8 mouse cellular contexts compared by ENCODE assay signal in genomic region chr14:60176891-60177613, GRCm38 (mm10). TPM values are rescaled to one million over a fixed set of nuclear protein-coding genes. Genes with fewer than 3 reads are reported as not detected.
DNase-seq lines count a peak whose midpoint lies in the region; ATAC-seq and TF ChIP-seq lines count a peak whose summit lies in the region.

No protein-coding gene starts in this region.

- H3K4me1 ChIP-seq in limb, embryonic 10.5 days = peaks cover 20% of the 10 kb centered on the region
- peaks cover 19% of the 10 kb centered on the region for H3K4me1 ChIP-seq in midbrain, embryonic 12.5 days
- H3K4me1 ChIP-seq in stomach, embryonic 15.5 days = no peaks in the 10 kb centered on the region

- no peak for TF ChIP-seq CTCF in gastrocnemius, adult 2 months (IDR thresholded peaks at IDR 0.05)

- WGBS in limb, embryonic 10.5 days = under 1% methylated on average over 84 of the region's 84 CpGs
- 1% methylated on average over 63 of the region's 84 CpGs for WGBS in midbrain, embryonic 12.5 days
- under 1% methylated on average over 80 of the region's 84 CpGs for WGBS in stomach, embryonic 15.5 days

- H3K27ac ChIP-seq in gastrocnemius, adult 2 months = no peak overlapping the region
- H3K27ac ChIP-seq in limb, embryonic 10.5 days = peak overlapping the region; percentile 76
- peak overlapping the region; percentile 43 for H3K27ac ChIP-seq in midbrain, embryonic 12.5 days (replicated peaks)
- H3K27ac ChIP-seq in stomach, embryonic 15.5 days = peak overlapping the region; percentile 76

- no peaks in the 10 kb centered on the region for H3K36me3 ChIP-seq in limb, embryonic 10.5 days
- no peaks in the 10 kb centered on the region for H3K36me3 ChIP-seq in midbrain, embryonic 12.5 days
- H3K36me3 ChIP-seq in stomach, embryonic 15.5 days = no peaks in the 10 kb centered on the region

- DNase-seq in gastrocnemius, adult 2 months = peak; percentile 52
- DNase-seq in gastrocnemius, adult 18-20 months (ENCODE audit: low spot score) = no peak
- peak; percentile 46 to 55 for DNase-seq in cerebellum, postnatal 4 days (ENCODE audit: low spot score in 2 of 2)
- peak; percentile 8 to 19 for DNase-seq in gastrocnemius, postnatal 36 days
- DNase-seq in kidney, adult 8-10 months = peak; percentile 4 to 15
- DNase-seq in limb, embryonic 10.5 days (ENCODE audit: low spot score) = peak; percentile 58

- H3K9ac ChIP-seq in midbrain, embryonic 12.5 days (replicated peaks) = peak overlapping the region; percentile 74
- peak overlapping the region; percentile 27 for H3K9ac ChIP-seq in stomach, embryonic 15.5 days

- intact Hi-C loops in gastrocnemius, adult 2 months (cut with DNase I) = no loop called here
- intact Hi-C loops in gastrocnemius, postnatal 36 days (cut with DNase I) = no loop called here

- H3K4me3 ChIP-seq in gastrocnemius, adult 2 months = peak overlapping the region; percentile 75
- peak overlapping the region; percentile 78 for H3K4me3 ChIP-seq in limb, embryonic 10.5 days
- peak overlapping the region; percentile 76 for H3K4me3 ChIP-seq in midbrain, embryonic 12.5 days
- H3K4me3 ChIP-seq in stomach, embryonic 15.5 days (replicated peaks) = peak overlapping the region; percentile 64

- H3K4me2 ChIP-seq in midbrain, embryonic 12.5 days (replicated peaks) = peak overlapping the region; percentile 99
- H3K4me2 ChIP-seq in stomach, embryonic 15.5 days = peak overlapping the region; percentile 91

- peak; percentile 84 for ATAC-seq in midbrain, embryonic 12.5 days (ENCODE audit: low FRiP score, low read depth)
- ATAC-seq in stomach, embryonic 15.5 days (ENCODE audit: insufficient read depth, low FRiP score, low read depth) = peak; percentile 73

- H3K27me3 ChIP-seq in limb, embryonic 10.5 days (ENCODE audit: low read depth, poor library complexity, severe bottlenecking) = peaks cover 72% of the 10 kb centered on the region
- H3K27me3 ChIP-seq in midbrain, embryonic 12.5 days = peaks cover 49% of the 10 kb centered on the region
- H3K27me3 ChIP-seq in stomach, embryonic 15.5 days (replicated peaks) = peaks cover 10% of the 10 kb centered on the region; the same call in 1 of the 2 replicates

- H3K9me3 ChIP-seq in limb, embryonic 10.5 days (replicated peaks) = no peaks in the 10 kb centered on the region
- no peaks in the 10 kb centered on the region for H3K9me3 ChIP-seq in midbrain, embryonic 12.5 days
- H3K9me3 ChIP-seq in stomach, embryonic 15.5 days = no peaks in the 10 kb centered on the region

RNA-seq across cellular contexts. Expression of gene Atp8a2, which starts 19.9 kb away (rescaled TPM):
- total RNA-seq in gastrocnemius, adult 2 months (2021) = under 1 TPM; 0.50 to 0.71 TPM
- total RNA-seq in gastrocnemius, adult 18-20 months (2021) = under 1 TPM; 0.64 TPM
- total RNA-seq in gastrocnemius, postnatal 36 days (2021) = 1 to 10 TPM in 1 of 2 experiments, under 1 TPM in 1; 0.61 to 1.0 TPM
- polyA plus RNA-seq in limb, embryonic 10.5 days (2016; fragmentation: Nextera tagmentation; extraction: Ambion mirVana) = 0.64 and 2.8 TPM in 2 replicates
- 16.1 and 18.1 TPM in 2 replicates for polyA plus RNA-seq in midbrain, embryonic 12.5 days (2016; fragmentation: Nextera tagmentation; extraction: Ambion mirVana)
- polyA plus RNA-seq in stomach, embryonic 15.5 days (2015; fragmentation: Nextera tagmentation; extraction: Ambion mirVana) = 5.4 and 6.0 TPM in 2 replicates
